Mouse (Mus musculus) limb, embryonic 13.5 days (tissue): ENCODE results near the gene Adamts9. TPM values are rescaled to one million over a fixed set of nuclear protein-coding genes. Genes with fewer than 3 reads are reported as not detected.
A peak's percentile ranks its signal among the peaks of the same experiment; 100 is the strongest.

Source experiments
- ATAC-seq: fragments of 200-750 bp; cut with Nextera tagmentation; 2 replicates; pipeline ENCODE4 v1.8.0; 2017; ENCODE audit warnings: low read depth, moderate number of reproducible peaks, moderate TSS enrichment; ENCODE audit not compliant: low FRiP score
- H3K27ac ChIP-seq: fragments of 300-500 bp; sonication (generic); 2 replicates; pipeline ENCODE4 v1.5.1; 2015; ENCODE audit warnings: inconsistent platforms, mild to moderate bottlenecking, moderate library complexity
- H3K27me3 ChIP-seq: fragments of 300-500 bp; sonication (generic); 2 replicates; pipeline ENCODE4 v1.6.1; 2015; ENCODE audit warnings: mild to moderate bottlenecking, inconsistent platforms
- H3K36me3 ChIP-seq: fragments of 300-500 bp; sonication (generic); 2 replicates; pipeline ENCODE4 v1.6.1; 2015; ENCODE audit warnings: inconsistent platforms, mild to moderate bottlenecking, moderate library complexity
- H3K4me1 ChIP-seq: fragments of 300-500 bp; sonication (generic); 2 replicates; pipeline ENCODE4 v1.6.1; 2015; ENCODE audit warnings: inconsistent platforms
- H3K4me2 ChIP-seq: fragments of 300-500 bp; sonication (generic); replicated peaks from 2 replicates; pipeline ENCODE4 v1.6.1; 2015; ENCODE audit warnings: inconsistent platforms, mild to moderate bottlenecking, moderate library complexity
- H3K4me3 ChIP-seq: fragments of 300-500 bp; sonication (generic); 2 replicates; pipeline ENCODE4 v1.5.1; 2015; ENCODE audit warnings: moderate library complexity, mild to moderate bottlenecking, inconsistent platforms
- H3K9ac ChIP-seq: fragments of 300-500 bp; sonication (generic); 2 replicates; pipeline ENCODE4 v1.6.1; 2015; ENCODE audit warnings: mild to moderate bottlenecking, inconsistent platforms
- H3K9me3 ChIP-seq: fragments of 300-500 bp; sonication (generic); 2 replicates; pipeline ENCODE4 v1.6.1; 2016; ENCODE audit warnings: inconsistent platforms
- WGBS: fragments of 180-500 bp; shearing (Covaris S2); methylation state at CpG from one replicate; pipeline ENCODE4 v1.1.7; 2015; 5-methylcytosine and 5-hydroxymethylcytosine counted together
- polyA plus RNA-seq: library from polyadenylated mRNA; unstranded; fragments of >200 nt; fragmentation: Nextera tagmentation; extraction: Ambion mirVana; gene quantifications from 2 replicates; pipeline ENCODE4 v1.2.1, GENCODE M21; 2015

Gene Adamts9
- polyA plus RNA-seq, 1 experiment from 2014 or later = 11.6 TPM

GRCm38 (mm10) chr6:92728514-92728913 is 214.8 kb downstream of the Adamts9 start:
- no peak for ATAC-seq
- no peaks in the 10 kb centered on the region for H3K36me3 ChIP-seq
- no peak overlapping the region for H3K4me3 ChIP-seq
- peaks cover 5% of the 10 kb centered on the region; the same call in 1 of the 2 replicates for H3K9me3 ChIP-seq
- H3K27ac ChIP-seq = no peak overlapping the region
- H3K4me1 ChIP-seq = peaks cover 15% of the 10 kb centered on the region
- H3K9ac ChIP-seq = no peak overlapping the region
- no peaks in the 10 kb centered on the region for H3K27me3 ChIP-seq
- 46% methylated on average over 7 of the region's 7 CpGs for WGBS
- 0 out of 2 replicates have a peak overlapping the region, but pooled peaks have one; percentile 7 for H3K4me2 ChIP-seq

- H3K9me3 ChIP-seq = 0 out of 2 replicates have a peak, but pooled peaks cover under 1% of the 10 kb centered on the region
- H3K9ac ChIP-seq = no peak overlapping the region
- H3K4me3 ChIP-seq = no peak overlapping the region
- WGBS = 2% methylated on average over 10 of the region's 10 CpGs
- H3K36me3 ChIP-seq = no peaks in the 10 kb centered on the region
- H3K27me3 ChIP-seq = no peaks in the 10 kb centered on the region
- H3K4me2 ChIP-seq = 0 out of 2 replicates have a peak overlapping the region, but pooled peaks have one; percentile 7
- H3K27ac ChIP-seq = no peak overlapping the region
- H3K4me1 ChIP-seq = peaks cover 15% of the 10 kb centered on the region
- ATAC-seq = no peak
Measured at GRCm38 (mm10) chr6:92728084-92728483, 215.2 kb downstream of the Adamts9 start.

GRCm38 (mm10) chr6:92727351-92727986 is 215.8 kb downstream of the Adamts9 start:
- H3K27me3 ChIP-seq = no peaks in the 10 kb centered on the region
- WGBS = 15% methylated on average over 7 of the region's 7 CpGs
- H3K4me2 ChIP-seq = no peak overlapping the region
- H3K4me1 ChIP-seq = peaks cover 15% of the 10 kb centered on the region
- H3K9ac ChIP-seq = no peak overlapping the region
- no peak overlapping the region for H3K27ac ChIP-seq
- H3K9me3 ChIP-seq = no peaks in the 10 kb centered on the region
- H3K4me3 ChIP-seq = no peak overlapping the region
- no peak for ATAC-seq
- no peaks in the 10 kb centered on the region for H3K36me3 ChIP-seq

GRCm38 (mm10) chr6:92726121-92726520 is 217.2 kb downstream of the Adamts9 start:
- ATAC-seq = no peak
- 71% methylated on average over 5 of the region's 5 CpGs for WGBS
- H3K27ac ChIP-seq = no peak overlapping the region
- H3K4me2 ChIP-seq = no peak overlapping the region
- no peak overlapping the region for H3K9ac ChIP-seq
- peaks cover 15% of the 10 kb centered on the region for H3K4me1 ChIP-seq
- H3K36me3 ChIP-seq = no peaks in the 10 kb centered on the region
- no peaks in the 10 kb centered on the region for H3K27me3 ChIP-seq
- no peaks in the 10 kb centered on the region for H3K9me3 ChIP-seq
- H3K4me3 ChIP-seq = no peak overlapping the region

- no peak overlapping the region for H3K27ac ChIP-seq
- no peaks in the 10 kb centered on the region for H3K9me3 ChIP-seq
- H3K4me1 ChIP-seq = peaks cover 16% of the 10 kb centered on the region
- no peak overlapping the region for H3K4me3 ChIP-seq
- ATAC-seq = no peak
- H3K9ac ChIP-seq = no peak overlapping the region
- WGBS = 55% methylated on average over 2 of the region's 2 CpGs
- no peaks in the 10 kb centered on the region for H3K36me3 ChIP-seq
- no peak overlapping the region for H3K4me2 ChIP-seq
- H3K27me3 ChIP-seq = no peaks in the 10 kb centered on the region
Measured at GRCm38 (mm10) chr6:92724394-92724793, 218.9 kb downstream of the Adamts9 start.

Other genes with a start within 250 kb of the Adamts9 start
- 6.1 and 6.3 TPM in 2 replicates for gene Prickle2, start 237.3 kb downstream of the Adamts9 start, polyA plus RNA-seq
- 1.2 and 1.4 TPM in 2 replicates for gene A730049H05Rik, start 127.0 kb downstream of the Adamts9 start, polyA plus RNA-seq
- gene Gm15737, start 74.1 kb downstream of the Adamts9 start, polyA plus RNA-seq = 0.10 and 0.13 TPM in 2 replicates